Mouse (Mus musculus): ENCODE results near the gene Ccdc113.

The Ccdc113 gene

DNA sequence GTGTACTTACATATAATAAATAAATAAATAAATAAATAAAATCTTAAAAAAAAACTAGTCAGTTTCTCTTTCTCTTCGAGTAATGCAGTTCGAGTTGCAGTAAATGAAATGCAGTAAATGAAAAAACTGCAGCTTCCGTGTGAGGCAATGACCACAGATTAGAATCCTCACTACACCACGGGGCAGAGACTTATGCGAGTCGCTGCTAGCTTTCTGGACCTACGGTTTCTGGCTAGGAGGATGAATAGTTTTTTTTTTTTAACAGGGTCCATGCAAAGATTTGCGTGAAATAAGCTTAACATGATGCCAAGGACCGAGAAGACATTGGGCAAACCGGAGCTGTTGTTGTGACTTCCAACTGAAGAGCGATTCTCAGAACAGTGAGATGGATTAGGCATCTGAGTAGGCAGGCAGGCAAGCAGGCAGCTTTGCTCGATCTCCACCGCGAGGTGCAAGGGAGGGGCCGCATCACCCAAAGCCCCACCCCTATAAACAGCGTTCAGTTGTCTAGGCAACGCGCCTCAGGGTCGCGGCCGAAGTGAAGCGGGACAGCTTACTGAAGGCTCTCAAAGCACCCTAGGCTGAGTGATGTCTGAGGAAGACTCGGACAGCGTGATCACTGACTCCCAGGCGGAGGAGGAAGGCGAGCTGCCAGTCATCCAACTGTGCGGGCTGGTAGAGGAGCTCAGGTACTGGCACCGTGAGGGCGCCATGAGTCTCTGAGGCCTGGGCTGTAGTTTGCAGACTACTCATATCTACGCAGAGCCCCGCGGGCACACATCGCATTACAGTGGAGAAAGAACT, at the start of gene Ccdc113:
TSS of gene Ccdc113 (plus strand) at position 502 of the 804 bp plus-strand sequence.
- in situ Hi-C loops (cut with MseI, MboI), result no loop called here

DNA sequence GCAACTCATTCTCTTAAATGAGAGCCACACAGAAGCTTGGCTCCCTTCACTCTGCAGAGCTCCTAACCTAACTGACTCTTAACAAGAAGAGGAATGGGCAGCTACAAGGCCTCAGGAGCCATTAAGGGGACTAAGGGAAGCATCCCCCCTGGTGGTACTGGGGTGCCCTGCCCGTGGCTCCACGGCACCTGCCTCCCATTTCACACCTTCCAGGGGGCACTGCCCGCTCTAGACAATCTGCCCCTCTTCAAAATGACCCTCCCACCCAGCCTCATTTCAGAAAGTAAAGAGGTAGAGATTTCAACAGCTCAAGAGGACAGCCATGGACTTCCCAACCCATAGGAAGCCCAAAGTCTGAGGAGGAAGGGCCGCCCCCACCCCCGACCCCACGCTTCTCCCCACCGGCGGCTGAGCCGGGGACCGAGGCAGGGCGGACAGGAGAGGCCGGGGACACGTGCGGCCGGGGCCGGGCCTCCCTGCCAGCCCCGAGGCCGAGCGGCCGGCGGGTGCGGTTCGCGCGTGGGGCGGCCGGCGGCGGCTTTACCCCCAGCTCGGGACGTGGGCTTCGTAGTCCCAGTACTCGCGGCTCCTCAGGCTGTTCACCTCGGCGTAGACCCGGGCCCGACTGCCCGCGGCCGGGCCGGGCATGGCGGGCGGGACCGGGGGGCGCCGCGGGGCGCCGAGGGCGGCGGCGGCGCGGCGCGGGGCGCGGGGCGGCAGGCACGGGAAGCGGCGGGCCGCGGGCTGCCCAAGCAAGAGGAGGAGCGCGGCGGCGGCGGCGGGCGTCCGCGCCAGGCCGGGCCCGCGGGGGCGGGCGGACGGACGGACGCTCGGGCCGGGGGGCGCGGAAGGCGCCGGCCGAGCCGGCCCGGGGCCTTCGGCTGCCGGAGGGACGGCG, 45.8 kb upstream of the Ccdc113 start:
- in situ Hi-C loops (cut with MseI, MboI), result no loop called here

DNA sequence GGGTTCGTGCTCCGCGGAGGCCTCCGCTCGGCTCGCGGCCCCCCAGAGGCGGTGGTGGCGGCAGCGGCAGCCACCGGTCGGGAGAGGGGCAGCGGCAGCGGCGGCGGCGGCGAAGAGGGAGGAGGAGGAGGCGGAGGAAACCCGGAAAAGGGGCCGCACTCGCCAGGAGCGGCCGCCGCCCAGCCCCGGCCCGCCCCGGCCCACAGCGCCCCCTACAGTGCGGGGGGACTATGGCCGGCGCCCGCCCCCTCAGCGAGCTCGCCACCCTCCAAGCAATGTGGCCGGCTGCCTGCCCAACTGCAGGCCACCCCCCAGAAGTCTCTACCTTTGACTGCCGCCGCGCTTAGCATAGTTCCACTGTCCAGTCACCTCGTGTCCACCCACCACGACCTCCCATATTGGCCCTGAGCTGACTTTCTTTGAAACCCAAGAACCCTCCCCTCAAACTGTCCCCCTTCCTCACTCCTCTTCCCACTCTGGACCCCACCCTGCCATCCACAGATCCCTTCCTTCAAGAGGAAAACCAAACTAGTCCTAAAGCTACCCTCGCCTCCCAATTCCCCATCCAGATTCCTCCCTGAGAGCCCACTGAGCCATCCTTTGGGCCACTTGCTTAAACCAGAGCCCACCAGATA, 45.1 kb upstream of the Ccdc113 start:
- in situ Hi-C loops (cut with MseI, MboI), result no loop called here

DNA sequence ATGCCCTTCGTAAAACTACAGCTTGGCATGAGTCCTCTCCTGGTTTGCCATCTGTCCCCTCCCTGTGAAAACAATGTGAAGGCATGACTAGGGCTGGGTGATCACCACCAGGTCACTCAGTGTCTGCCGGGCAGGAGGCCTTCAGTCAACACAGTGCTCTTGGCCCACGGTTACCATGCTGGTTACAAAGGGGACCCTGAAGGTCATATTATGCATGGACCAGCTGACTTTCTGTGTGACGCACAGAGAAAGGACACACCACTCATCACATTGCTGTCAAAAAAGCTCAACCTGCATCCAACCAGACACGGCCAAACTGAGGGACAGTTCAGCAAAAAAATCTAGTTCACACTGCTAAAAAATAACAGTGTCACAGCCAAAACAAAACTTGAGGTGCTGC, 43.9 kb upstream of the Ccdc113 start, which contains the start of gene Csnk2a2:
TSS of gene Csnk2a2 (minus strand) at position 34 of the 400 bp plus-strand sequence.
- in situ Hi-C loops (cut with MseI, MboI), result loop anchor here in 1 of 2 experiments (10.0 kb wide), 1 partner anchor 105 kb away; no protein-coding TSS in a partner anchor

DNA sequence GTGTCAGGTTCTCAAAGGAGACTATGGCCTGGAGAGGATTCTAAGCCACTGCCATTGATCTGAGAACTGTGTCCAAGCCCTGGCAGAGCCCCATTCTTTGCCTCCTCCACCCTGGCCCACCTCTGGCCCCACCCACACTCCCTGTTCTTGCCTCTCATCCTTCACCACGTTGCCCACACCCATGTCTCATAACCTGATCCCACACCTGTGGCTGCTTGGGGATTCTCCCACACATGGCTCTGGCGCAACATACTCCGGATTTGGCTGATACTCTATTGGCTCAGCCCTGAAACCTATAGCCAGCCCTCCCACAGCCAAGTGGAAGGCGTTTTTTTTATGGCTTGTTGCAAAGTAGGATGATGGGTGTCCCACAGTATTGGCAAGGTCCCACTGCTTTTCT, 41.8 kb upstream of the Ccdc113 start:
- in situ Hi-C loops (cut with MseI, MboI), result loop anchor here in 1 of 2 experiments (10.0 kb wide), 1 partner anchor 103 kb away; no protein-coding TSS in a partner anchor

DNA sequence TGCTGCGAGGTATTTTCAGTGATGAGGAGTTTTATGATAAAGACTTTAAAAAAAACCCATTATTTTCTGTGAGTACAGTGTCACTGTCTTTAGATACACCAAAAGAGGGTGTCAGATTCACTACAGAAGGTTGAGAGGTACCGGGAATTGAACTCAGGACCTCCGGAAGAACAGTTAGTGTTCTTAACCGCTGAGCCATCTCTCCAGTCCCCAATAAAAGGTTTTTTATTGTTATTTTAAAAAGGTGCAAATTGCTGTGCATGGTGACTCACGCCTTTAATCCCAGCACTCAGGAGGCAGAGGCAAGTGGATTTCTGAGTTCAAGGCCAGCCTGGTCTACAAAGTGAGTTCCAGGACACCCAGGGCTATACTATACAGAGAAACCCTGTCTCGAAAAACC, 38.4 kb upstream of the Ccdc113 start:
- in situ Hi-C loops (cut with MseI, MboI), result loop anchor here in 1 of 2 experiments (10.0 kb wide), 1 partner anchor 99 kb away; no protein-coding TSS in a partner anchor

DNA sequence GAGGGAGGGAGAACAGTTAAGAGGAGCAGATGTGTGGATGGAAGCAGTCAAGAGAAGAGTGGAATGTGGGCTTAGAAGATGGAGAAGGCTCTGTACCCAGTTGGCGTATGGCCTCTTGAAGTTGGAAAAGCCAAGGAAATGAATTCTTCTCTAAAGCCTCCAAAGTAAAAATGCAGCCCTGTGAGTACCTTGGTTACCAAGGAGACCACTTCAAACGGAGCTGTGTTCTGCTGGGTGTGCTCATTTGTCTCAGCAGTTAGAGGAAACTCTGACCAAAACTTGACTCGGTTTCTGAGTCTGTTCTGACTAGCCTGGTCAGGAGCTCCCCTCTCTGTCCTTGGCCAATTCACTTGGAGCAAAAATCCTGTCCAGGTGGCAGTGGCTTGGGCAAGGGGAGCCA, 37.5 kb upstream of the Ccdc113 start:
- in situ Hi-C loops (cut with MseI, MboI), result loop anchor here in 1 of 2 experiments (10.0 kb wide), 1 partner anchor 98 kb away; no protein-coding TSS in a partner anchor

DNA sequence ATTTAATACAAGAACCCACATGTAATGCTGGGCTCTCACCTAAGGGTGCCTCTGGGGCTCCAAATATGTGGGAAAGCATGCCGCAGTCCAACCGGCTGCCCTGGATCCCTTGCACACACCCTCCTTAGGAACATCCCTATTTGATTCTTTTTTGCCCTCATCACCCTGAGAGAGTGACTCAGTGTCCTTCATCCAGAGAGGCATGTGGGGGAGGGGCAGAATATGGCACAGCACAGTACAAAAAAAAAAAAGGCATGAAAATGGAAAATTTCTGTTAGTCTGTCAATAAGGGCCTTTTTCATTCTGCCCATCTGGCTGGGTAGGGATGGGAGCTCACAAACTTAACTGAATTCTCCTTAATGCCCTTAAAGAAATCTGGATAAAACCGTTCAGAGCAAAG, 36.1 kb upstream of the Ccdc113 start:
- in situ Hi-C loops (cut with MseI, MboI), result loop anchor here in 1 of 2 experiments (10.0 kb wide), 1 partner anchor 97 kb away; no protein-coding TSS in a partner anchor

DNA sequence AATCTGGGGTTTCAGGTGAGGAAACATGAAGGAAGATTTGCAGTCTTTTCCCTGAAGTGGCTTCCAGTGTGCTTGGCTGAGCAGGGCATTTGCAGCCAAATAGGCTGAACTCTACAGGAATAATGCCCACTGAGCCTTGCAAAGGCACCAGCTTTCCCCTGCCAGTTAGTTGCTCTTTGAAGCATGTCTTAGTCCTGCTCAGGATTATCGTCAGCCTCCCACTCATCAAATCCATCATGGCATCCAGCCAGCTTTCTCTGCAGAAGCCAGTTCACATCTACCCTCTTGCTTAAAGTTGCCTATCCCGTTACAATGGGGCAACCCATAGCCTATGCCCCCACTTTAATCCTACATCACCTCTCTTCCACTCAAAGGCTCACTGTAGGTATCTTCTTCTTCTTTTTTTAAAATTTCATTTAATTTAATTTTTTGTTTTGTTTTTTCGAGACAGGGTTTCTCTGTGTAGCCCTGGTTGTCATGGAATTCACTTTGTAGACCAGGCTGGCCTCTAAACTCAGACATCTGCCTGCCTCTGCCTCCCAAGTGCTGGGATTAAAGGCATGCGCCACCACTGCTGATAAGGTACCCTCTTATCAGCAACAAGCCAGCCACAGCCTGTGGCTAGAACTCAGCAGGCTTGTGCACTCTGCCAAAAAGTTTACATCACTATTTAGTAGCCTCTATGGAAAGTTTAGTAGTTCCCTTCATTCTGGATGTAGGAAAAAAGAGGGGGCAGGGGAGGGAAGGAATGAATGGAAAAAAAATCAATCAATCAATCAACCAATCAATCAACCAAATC, 34.4 kb upstream of the Ccdc113 start:
- in situ Hi-C loops (cut with MseI, MboI), result loop anchor here in 1 of 2 experiments (10.0 kb wide), 1 partner anchor 95 kb away; no protein-coding TSS in a partner anchor

DNA sequence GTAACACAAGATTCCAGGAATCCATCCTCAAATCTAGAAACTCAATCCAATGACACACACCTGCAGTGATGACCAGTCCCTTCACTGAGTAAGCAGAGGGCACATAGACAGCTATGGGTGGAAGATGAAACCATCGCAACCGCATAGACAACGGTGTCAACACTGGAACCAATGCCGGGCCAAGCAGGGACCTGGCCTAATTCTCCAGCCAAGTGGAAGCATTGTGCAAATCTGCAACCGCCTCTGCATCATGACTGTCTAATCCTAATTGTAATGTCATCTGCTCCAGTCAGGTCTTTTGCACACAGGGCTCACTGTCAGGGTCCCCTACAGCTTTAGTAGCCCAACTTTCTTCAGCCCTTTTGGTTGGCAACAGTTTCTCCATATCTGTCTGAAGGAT, 33.4 kb upstream of the Ccdc113 start:
- in situ Hi-C loops (cut with MseI, MboI), result no loop called here

DNA sequence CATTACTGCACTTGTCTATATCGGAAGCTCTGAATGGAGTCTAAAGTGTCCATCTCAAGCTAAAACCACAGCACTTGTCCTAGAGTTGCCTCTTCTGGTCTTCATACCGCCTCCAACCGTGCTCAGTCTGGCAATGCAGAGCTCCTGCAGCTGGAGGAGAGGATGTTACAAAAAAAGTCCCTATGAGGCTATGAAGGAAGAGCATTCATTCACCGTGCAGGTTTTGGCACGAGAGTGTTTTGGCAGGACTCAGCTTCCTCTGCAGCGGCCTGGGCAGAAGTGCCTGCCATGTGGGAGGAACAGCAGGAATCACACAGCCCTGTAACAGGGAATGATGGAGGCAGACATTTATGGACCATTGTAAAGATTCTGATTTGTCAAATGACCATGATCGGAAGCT, 31.5 kb upstream of the Ccdc113 start:
- in situ Hi-C loops (cut with MseI, MboI), result no loop called here

DNA sequence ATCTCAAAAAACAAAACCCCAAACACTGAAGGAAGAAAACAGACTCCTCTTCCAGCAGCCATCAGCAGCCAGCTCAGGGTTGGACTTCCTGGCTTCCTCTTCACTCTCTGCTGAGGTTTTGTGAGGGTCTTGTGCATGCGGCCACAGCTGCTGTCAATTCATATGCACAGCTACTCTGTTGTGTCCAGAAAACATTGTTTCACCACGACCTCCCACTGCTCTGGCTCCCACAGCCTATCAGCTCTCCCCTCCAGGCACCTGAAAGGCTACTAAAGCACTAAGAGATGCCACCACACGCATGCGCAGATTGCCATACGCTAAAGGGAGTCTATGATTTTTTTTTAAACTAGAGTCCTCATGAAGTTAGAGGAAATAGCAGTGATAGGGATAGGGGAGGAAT, 29.1 kb upstream of the Ccdc113 start:
- in situ Hi-C loops (cut with MseI, MboI), result no loop called here

DNA sequence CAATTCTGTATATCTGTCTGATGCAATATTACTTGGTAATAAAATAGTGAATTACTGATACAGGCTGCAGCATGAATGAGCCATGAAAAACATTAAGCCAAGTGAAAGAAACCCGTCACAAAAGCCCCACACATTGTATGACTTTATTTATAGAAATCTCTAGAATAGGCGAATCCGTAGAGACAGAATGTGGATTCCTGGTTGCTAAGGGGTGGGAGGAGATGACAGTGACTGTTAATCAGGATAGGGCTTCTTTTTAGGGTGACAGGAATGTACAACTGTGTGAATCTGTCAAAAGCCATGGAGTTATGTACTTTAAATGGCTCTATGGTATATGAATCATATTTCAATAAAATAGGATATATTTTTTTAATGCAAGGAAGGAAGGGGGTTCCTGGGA, 28.3 kb upstream of the Ccdc113 start:
- in situ Hi-C loops (cut with MseI, MboI), result no loop called here

DNA sequence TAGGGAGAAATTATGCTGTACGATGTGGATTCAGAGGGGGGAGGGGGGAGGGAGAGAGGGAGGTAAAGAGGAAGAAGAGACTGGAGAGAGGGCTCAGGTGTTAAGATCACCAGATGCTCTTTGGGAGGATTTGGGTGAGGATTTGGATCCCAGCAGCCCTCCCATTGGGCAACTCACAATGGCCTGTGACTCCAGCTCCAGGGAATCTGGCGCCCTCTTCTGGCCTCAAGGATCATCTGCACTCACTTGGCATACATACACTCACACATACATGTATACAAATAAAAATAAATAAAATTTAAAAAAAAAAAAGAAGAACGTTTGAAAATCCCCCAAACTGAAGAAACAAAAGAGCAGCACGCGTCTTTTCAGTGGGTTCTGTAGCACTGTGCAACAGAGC, 27.6 kb upstream of the Ccdc113 start:
- in situ Hi-C loops (cut with MseI, MboI), result no loop called here

DNA sequence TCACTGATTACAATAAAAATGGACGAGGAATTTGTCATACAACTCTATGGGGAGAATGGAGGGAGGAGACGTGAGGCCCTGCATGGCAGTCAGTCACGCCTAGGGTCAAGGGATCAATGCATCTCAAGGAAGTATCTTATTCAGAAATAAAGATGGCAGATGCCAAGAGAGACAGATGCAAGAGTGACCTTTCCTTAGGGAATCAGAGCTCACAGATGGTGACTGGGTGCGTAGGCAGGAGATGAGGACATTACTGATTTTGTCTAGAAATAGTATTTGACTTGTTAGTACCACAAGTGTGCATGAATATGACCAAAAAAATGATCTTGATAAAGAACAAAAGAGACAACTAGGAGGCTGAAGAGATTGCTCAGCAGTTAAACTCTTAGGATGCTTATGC, 21.6 kb upstream of the Ccdc113 start:
- in situ Hi-C loops (cut with MseI, MboI), result no loop called here

DNA sequence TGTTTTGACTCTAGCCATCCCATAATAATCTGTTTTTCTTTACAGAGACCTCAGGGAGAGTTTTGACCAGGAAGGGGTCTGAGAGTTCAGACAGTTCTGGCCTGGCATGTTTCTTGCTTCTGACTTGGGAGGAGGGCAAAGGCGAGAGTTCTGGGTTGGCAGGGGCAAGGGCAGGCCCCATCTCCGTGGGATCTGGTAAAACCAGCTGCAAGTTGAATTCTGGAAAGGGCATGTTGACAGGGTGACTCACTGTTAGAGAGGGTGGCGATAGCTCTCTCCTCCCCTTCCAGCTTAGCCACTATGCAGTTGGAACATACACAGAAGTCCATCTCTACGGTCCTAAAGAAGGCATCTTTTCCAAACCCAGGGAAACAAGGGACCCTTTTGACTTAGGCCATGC, 20.7 kb upstream of the Ccdc113 start:
- in situ Hi-C loops (cut with MseI, MboI), result no loop called here

DNA sequence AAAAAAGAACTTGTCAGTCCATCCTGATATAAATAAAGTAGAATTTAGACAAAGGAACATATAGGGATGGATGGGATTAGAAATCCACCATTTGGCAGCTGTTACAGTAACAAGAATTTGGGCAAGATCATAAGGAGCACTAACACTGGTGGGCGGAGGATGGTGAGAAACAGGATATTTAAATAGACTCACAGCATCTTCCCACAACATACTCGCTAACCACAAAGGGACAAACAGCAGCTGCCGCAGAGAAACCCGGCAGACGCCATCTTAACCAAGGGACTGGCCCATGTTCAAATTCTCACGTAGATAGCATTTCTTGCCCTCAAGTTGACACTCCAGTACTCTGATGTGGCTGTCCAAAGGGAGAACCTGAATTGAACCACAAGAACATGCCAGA, 17.0 kb upstream of the Ccdc113 start:
- in situ Hi-C loops (cut with MseI, MboI), result no loop called here

DNA sequence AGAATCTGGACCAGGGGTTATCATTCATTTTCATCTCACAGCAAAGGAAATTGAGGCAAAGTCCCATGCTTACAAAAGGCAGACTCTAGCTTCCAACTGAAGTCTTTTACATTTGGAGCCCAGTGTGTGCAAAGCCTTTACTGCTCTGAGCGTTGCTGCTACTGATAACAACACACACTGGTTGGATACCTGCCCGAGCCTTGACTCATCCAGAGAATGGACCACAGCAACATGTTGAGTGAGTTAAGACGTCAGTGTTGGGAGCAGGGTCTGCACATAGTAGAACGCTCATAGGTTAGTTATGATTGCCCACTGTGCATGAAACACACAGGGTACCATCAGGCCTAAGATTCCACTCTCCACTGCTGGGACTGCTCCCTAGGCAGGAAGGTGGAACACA, 9.9 kb upstream of the Ccdc113 start:
- in situ Hi-C loops (cut with MseI, MboI), result no loop called here

DNA sequence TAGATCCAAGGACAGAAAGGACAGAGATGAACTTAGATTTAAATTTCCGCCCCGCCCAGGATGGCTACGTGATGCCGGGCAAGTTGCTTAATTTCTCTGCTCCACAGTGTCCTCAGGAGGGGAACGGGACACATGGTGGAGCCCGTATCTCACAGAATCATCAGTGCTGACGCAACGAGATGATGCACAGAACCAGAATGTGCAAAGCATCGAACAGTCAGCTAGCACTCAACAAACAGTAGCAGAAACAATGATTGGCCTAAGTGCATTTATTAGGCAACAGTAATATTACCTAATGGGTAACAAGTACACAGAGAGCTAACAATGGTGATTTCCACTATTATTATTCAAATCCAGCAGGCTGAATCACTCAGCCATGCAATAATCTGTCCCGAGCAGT, 5.7 kb upstream of the Ccdc113 start:
- in situ Hi-C loops (cut with MseI, MboI), result no loop called here

DNA sequence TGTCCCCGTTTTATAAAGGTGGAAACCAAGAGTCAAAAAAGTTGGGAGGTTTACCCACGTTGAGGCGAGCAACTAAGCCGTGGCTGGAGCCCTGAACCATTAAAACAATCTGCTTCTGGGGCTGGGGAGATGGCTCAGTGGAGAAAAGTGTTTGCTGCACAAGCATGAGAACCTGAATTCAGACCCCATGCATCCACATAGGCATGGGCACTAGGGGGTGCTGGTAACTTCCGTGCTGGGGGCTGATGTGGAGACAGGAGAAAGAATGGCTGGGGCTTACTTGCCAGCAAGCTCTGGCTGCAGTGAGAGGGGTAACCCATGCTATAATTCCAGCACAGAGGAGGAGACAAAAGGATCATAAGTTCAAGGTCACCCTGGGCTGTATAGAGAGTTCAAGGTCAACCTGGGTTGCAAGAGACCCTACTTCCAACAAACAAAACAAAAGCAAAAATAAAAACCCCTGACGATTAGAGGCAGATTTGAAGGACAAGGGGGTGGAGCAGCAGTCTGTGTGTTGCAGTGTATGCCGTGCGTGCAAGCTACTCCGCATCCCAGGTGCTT, 5.1 kb upstream of the Ccdc113 start:
- in situ Hi-C loops (cut with MseI, MboI), result no loop called here

DNA sequence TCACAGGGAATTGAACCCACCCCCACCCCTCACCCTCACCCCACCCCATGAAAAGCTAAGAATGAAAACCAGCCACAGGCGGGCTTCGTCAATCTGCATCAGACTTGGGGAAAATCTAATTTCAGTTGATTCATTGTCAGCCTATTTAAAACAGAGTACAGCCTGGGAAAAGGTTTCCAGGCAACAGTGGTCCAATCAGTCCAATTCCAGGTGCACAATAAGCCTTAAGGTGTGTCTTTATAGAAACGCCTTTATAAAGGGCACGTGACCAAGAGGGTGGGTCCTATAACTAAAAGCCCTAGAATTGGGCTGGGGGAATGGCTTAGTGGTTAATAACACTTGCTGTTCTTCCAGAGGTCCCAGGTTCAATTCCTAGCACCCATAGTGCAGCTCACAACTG, 1.7 kb upstream of the Ccdc113 start:
- in situ Hi-C loops (cut with MseI, MboI), result no loop called here

Data from mouse trophoblast stem cell (cell line).